Mouse (Mus musculus): ENCODE measurements around the gene Krt19. TPM values are rescaled to one million over a fixed set of nuclear protein-coding genes. Genes with fewer than 3 reads are reported as not detected.
A peak's percentile ranks its signal among the peaks of the same experiment; 100 is the strongest.

Krt19 gene
- total RNA-seq (2021) = 1 to 10 TPM in 1 of 2 experiments, under 1 TPM in 1; 0.64 to 1.0 TPM
- long read RNA-seq = 0 reads

- no peak for DNase-seq (ENCODE audit: low spot score in 2 of 2)
These were observed at the start of gene Krt19 for GRCm38 (mm10) chr11:100148615-100149330. Gene Krt19, minus strand, starts transcription at chr11:100148665.

- no peak for DNase-seq (ENCODE audit: low spot score in 2 of 2)
These were observed 44.5 kb upstream of the Krt19 start, which contains the start of gene Krt9 for GRCm38 (mm10) chr11:100192992-100193391. Gene Krt9, minus strand, starts transcription at chr11:100193246.

- DNase-seq (ENCODE audit: low spot score in 2 of 2) = no peak
These were observed 43.4 kb upstream of the Krt19 start for GRCm38 (mm10) chr11:100191820-100192219.

GRCm38 (mm10) chr11:100186736-100187135, 38.3 kb upstream of the Krt19 start:
- no peak for DNase-seq (ENCODE audit: low spot score in 2 of 2)

- DNase-seq (ENCODE audit: low spot score in 2 of 2) = no peak
These were observed 33.3 kb upstream of the Krt19 start for GRCm38 (mm10) chr11:100181725-100182124.

GRCm38 (mm10) chr11:100179260-100179659, 30.8 kb upstream of the Krt19 start:
- no peak for DNase-seq (ENCODE audit: low spot score in 2 of 2)

- DNase-seq (ENCODE audit: low spot score in 2 of 2) = peak; percentile 18 to 28
These were observed 29.8 kb upstream of the Krt19 start for GRCm38 (mm10) chr11:100178307-100178706.

- no peak for DNase-seq (ENCODE audit: low spot score in 2 of 2)
These were observed 28.3 kb upstream of the Krt19 start for GRCm38 (mm10) chr11:100176791-100177190.

- DNase-seq (ENCODE audit: low spot score in 2 of 2) = peak; percentile 84 to 86
These were observed 20.6 kb upstream of the Krt19 start for GRCm38 (mm10) chr11:100168765-100169762.

GRCm38 (mm10) chr11:100168071-100168470, 19.6 kb upstream of the Krt19 start:
- DNase-seq (ENCODE audit: low spot score in 2 of 2) = peak in 1 of 2 experiments; percentile 13

GRCm38 (mm10) chr11:100164392-100164791, 15.9 kb upstream of the Krt19 start:
- DNase-seq (ENCODE audit: low spot score in 2 of 2) = no peak

- DNase-seq (ENCODE audit: low spot score in 2 of 2) = no peak
These were observed 9.5 kb upstream of the Krt19 start for GRCm38 (mm10) chr11:100157908-100158477.

GRCm38 (mm10) chr11:100157331-100157730, 8.9 kb upstream of the Krt19 start:
- no peak for DNase-seq (ENCODE audit: low spot score in 2 of 2)

- no peak for DNase-seq (ENCODE audit: low spot score in 2 of 2)
These were observed 7.2 kb upstream of the Krt19 start for GRCm38 (mm10) chr11:100155497-100156255.

GRCm38 (mm10) chr11:100147566-100148353, 705 bp downstream of the Krt19 start:
- no peak for DNase-seq (ENCODE audit: low spot score in 2 of 2)

- no peak for DNase-seq (ENCODE audit: low spot score in 2 of 2)
These were observed 2.5 kb downstream of the Krt19 start for GRCm38 (mm10) chr11:100145858-100146560.

- DNase-seq (ENCODE audit: low spot score in 2 of 2) = no peak
These were observed 3.4 kb downstream of the Krt19 start for GRCm38 (mm10) chr11:100145104-100145503.

- peak; percentile 14 to 20 for DNase-seq (ENCODE audit: low spot score in 2 of 2)
These were observed 7.5 kb downstream of the Krt19 start for GRCm38 (mm10) chr11:100140966-100141365.

GRCm38 (mm10) chr11:100139391-100139790, 9.1 kb downstream of the Krt19 start:
- DNase-seq (ENCODE audit: low spot score in 2 of 2) = no peak

Measured in layer of hippocampus, postnatal 10 days (tissue).